27 mouse cellular contexts compared by ENCODE assay signal in genomic region chr13:51161672-51162071, GRCm38 (mm10). TPM values are rescaled to one million over a fixed set of nuclear protein-coding genes. Genes with fewer than 3 reads are reported as not detected.
A peak's percentile ranks its signal among the peaks of the same experiment; 100 is the strongest.
DNase-seq lines count a peak whose midpoint lies in the region; ATAC-seq lines count a peak whose summit lies in the region.
"Had no signal": no experiment of that assay in that cellular context is flagged by ENCODE, and none has a peak within 500 bp of the region (broad histone marks: within the 10 kb centered on the region; RNA-seq: fewer than 3 reads in every experiment).

No protein-coding gene starts in this region.

- DNase-seq in kidney, adult 8-10 months = no peak
- DNase-seq in lung, postnatal 36 days = no peak
- no peak for DNase-seq in heart, postnatal 25 days (ENCODE audit: low spot score)
- DNase-seq: adrenal gland, adult 8-10 months; cerebellum, adult 8-10 months; heart, adult 11 months; heart, postnatal 10 days; kidney, postnatal 10 days; liver; lung, postnatal 14 days; right cerebral cortex, adult 18-20 months; right cerebral cortex, postnatal 4 days; thymus, adult 2 months; thymus, postnatal 4 days had no signal

- H3K36me3 ChIP-seq in kidney, embryonic 15.5 days = peaks cover 15% of the 10 kb centered on the region
- peaks cover 5% of the 10 kb centered on the region for H3K36me3 ChIP-seq in lung, embryonic 16.5 days (ENCODE audit: control insufficient read depth, insufficient read depth, low read length)
- H3K36me3 ChIP-seq in forebrain, embryonic 12.5 days (replicated peaks) = peaks cover 12% of the 10 kb centered on the region; the same call in 1 of the 2 replicates

- ATAC-seq in kidney, embryonic 15.5 days (replicated peaks; ENCODE audit: low FRiP score) = no peak
- peak; percentile 20; the same call in 1 of the 2 replicates for ATAC-seq in lung, embryonic 16.5 days (ENCODE audit: low read depth)
- ATAC-seq in granulocyte monocyte progenitor cell, adult 5-6 weeks (replicated peaks; ENCODE audit: poor library complexity, severe bottlenecking) = peak; percentile 92
- ATAC-seq in neutrophil, adult 5-6 weeks (ENCODE audit: extremely low read depth, insufficient number of reproducible peaks, low FRiP score, poor library complexity, severe bottlenecking) = 0 out of 2 replicates have a peak, but pooled peaks have one; percentile 30
- ATAC-seq in forebrain, embryonic 12.5 days (ENCODE audit: low FRiP score) = no peak
- ATAC-seq: activated CD4-positive, CD25-positive, alpha-beta regulatory T cell, adult 4 months; intestine, postnatal 0 days; midbrain, embryonic 16.5 days had no signal

- H3K4me3 ChIP-seq in kidney, embryonic 15.5 days (replicated peaks) = no peak overlapping the region
- H3K4me3 ChIP-seq in lung, embryonic 16.5 days (ENCODE audit: low read length) = no peak overlapping the region
- no peak overlapping the region for H3K4me3 ChIP-seq in forebrain, embryonic 12.5 days (replicated peaks)
- H3K4me3 ChIP-seq: heart, embryonic 12.5 days had no signal

- H3K4me2 ChIP-seq in kidney, embryonic 15.5 days = no peak overlapping the region
- H3K4me2 ChIP-seq in lung, embryonic 16.5 days (ENCODE audit: low read depth, low read length) = no peak overlapping the region
- no peak overlapping the region for H3K4me2 ChIP-seq in forebrain, embryonic 12.5 days
- H3K4me2 ChIP-seq: heart, embryonic 12.5 days had no signal

- H3K27ac ChIP-seq in kidney, embryonic 15.5 days = peak overlapping the region; percentile 30; the same call in 1 of the 2 replicates
- peak overlapping the region; percentile 5 for H3K27ac ChIP-seq in lung, embryonic 16.5 days (ENCODE audit: low read length)
- H3K27ac ChIP-seq in forebrain, embryonic 12.5 days = no peak overlapping the region

- H3K9ac ChIP-seq in kidney, embryonic 15.5 days = no peak overlapping the region
- no peak overlapping the region for H3K9ac ChIP-seq in lung, embryonic 16.5 days (ENCODE audit: low read length)
- no peak overlapping the region for H3K9ac ChIP-seq in forebrain, embryonic 12.5 days
- H3K9ac ChIP-seq: heart, embryonic 12.5 days had no signal

- no peaks in the 10 kb centered on the region for H3K27me3 ChIP-seq in kidney, embryonic 15.5 days
- no peaks in the 10 kb centered on the region for H3K27me3 ChIP-seq in lung, embryonic 16.5 days (ENCODE audit: control insufficient read depth, insufficient read depth, low read depth, low read length)
- no peaks in the 10 kb centered on the region for H3K27me3 ChIP-seq in forebrain, embryonic 12.5 days
- H3K27me3 ChIP-seq: CH12.LX; heart, embryonic 12.5 days had no signal

- no peaks in the 10 kb centered on the region for H3K9me3 ChIP-seq in kidney, embryonic 15.5 days (replicated peaks)
- no peaks in the 10 kb centered on the region for H3K9me3 ChIP-seq in lung, embryonic 16.5 days (ENCODE audit: control insufficient read depth, low read length)
- H3K9me3 ChIP-seq in forebrain, embryonic 12.5 days = no peaks in the 10 kb centered on the region
- H3K9me3 ChIP-seq: G1E had no signal

- intact Hi-C loops in heart, postnatal 25 days (cut with DNase I) = no loop called here

- WGBS in kidney, embryonic 15.5 days = 91% methylated on average over 2 of the region's 2 CpGs
- WGBS in lung, embryonic 16.5 days = 62% methylated on average over 2 of the region's 2 CpGs
- 83% methylated on average over 2 of the region's 2 CpGs for WGBS in forebrain, embryonic 12.5 days

- H3K4me1 ChIP-seq in kidney, embryonic 15.5 days = peaks cover 4% of the 10 kb centered on the region
- no peaks in the 10 kb centered on the region for H3K4me1 ChIP-seq in lung, embryonic 16.5 days (replicated peaks; ENCODE audit: control insufficient read depth, insufficient read depth, low read length)
- H3K4me1 ChIP-seq in forebrain, embryonic 12.5 days = no peaks in the 10 kb centered on the region

RNA-seq across cellular contexts. Expression of gene Nxnl2, which starts 9.2 kb away (rescaled TPM):
- 1.0 and 2.5 TPM in 2 replicates for polyA plus RNA-seq in kidney, embryonic 15.5 days (2015; fragmentation: Nextera tagmentation; extraction: Ambion mirVana)
- polyA plus RNA-seq in lung, embryonic 16.5 days (2015; fragmentation: Nextera tagmentation; extraction: Ambion mirVana) = 2.0 and 3.2 TPM in 2 replicates
- total RNA-seq in granulocyte monocyte progenitor cell, adult 5-6 weeks (2014; fragmentation: Nextera tagmentation) = not detected in 2 replicates
- not detected in 2 replicates for total RNA-seq in granulocyte monocyte progenitor cell, adult 5-6 weeks (2017)
- 0.35 TPM in 1 of 2 replicates, not detected in the other for total RNA-seq in neutrophil, adult 5-6 weeks (2017)
- 0.52 and 0.76 TPM in 2 replicates for polyA plus RNA-seq in forebrain, embryonic 12.5 days (2016; fragmentation: Nextera tagmentation; extraction: Ambion mirVana)
- total RNA-seq in heart, postnatal 25 days (2021) = 1 to 10 TPM in 1 of 2 experiments, under 1 TPM in 1; 0.62 to 1.1 TPM
- total RNA-seq: gastrocnemius, adult 8-10 months; megakaryocyte-erythroid progenitor cell, adult 5-6 weeks had no signal
- polyA plus RNA-seq: G1E had no signal

Comparison
In these comparisons a context has a peak if more than half of its experiments do, and no peak if none do; other contexts are left out.
1. ATAC-seq: peak in lung, embryonic 16.5 days (single experiment), granulocyte monocyte progenitor cell, adult 5-6 weeks (single experiment) and neutrophil, adult 5-6 weeks (single experiment); none in kidney, embryonic 15.5 days (single experiment) and forebrain, embryonic 12.5 days (single experiment).